Mouse (Mus musculus) retina, adult 2 months (tissue): ENCODE data around the gene Col4a4.
A peak's percentile ranks its signal among the peaks of the same experiment; 100 is the strongest.

Experiments used
- DNase-seq: peaks from one replicate; pipeline ENCODE4 v3.0.0-alpha.2; 2012; ENCODE audit warnings: low read depth, low spot score

The Col4a4 gene

DNA sequence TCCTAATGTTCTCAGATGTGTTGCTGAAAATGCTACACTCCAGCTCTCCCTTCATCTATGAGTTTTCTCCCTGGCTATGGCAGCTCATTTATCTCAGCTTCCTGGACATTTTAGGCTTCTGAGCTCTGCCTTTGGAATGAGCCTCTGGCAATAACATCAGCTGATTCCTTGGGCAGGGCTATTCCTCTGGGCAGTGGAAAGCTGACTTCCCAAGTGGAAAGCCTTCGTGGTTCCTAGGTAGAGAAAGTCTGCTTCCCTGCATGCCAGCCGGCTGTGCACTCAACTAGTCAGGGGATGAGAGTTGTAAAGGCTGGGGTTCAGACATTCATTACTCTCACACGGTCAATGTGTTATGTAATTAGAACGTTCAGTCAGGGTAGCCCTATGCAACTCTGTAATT, 8.3 kb downstream of the Col4a4 start:
- no peak for DNase-seq

DNA sequence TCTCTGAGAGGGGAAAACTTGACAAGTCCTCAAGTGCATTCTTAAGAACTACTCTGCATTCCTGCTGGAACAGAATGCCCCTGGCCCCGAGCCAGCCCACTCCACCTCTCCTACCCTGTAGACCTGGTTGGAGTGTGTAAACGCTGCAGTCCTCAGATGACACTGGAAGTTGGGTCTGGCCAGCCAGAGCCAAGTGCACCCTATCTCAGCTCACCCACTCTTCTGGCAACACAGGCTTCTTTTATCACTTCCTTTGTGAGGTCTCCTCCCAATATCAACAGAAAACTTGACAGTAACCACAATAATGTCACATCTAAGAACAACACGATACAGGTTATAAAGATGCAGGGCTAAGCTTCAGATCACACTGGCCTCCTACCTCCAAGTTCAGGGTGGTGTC, 8.7 kb downstream of the Col4a4 start:
- DNase-seq, result no peak

DNA sequence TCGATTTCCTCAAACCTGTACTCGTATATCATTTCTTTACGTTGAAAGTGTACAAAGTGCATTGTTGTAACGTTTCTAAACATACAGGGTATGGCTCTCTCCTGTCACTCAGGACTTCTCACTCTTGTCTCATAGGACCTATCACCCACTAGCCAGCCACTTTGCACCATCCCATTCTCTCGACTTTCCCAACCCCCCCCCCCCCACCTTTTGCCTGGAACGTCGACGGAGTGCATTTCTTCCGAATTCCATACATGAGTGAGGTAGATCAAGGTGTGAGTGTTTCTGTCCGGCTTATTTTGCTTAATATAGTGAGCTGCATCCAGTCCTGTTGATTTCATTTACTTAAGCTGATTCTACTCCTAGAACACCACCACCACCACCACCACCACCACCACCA, 9.3 kb downstream of the Col4a4 start:
- no peak for DNase-seq

DNA sequence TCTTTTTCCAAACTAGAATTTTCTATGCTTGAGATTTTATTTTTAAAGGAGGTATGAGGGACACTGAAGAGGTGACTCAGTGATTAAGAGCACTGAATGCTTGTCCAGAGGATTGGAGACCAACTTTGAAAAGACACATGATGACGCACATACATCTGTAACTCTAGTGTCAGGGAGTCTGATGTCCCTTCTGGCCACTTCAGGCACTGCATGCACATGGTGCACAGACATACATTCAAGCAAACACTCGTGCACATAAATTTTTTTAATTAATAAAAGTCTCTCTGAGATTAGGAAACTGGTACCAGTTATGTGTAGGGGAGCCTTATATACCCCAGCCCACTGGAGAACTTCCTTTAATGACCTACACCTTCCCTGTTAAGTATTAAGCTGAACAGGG, 10.5 kb downstream of the Col4a4 start:
- DNase-seq, result no peak

DNA sequence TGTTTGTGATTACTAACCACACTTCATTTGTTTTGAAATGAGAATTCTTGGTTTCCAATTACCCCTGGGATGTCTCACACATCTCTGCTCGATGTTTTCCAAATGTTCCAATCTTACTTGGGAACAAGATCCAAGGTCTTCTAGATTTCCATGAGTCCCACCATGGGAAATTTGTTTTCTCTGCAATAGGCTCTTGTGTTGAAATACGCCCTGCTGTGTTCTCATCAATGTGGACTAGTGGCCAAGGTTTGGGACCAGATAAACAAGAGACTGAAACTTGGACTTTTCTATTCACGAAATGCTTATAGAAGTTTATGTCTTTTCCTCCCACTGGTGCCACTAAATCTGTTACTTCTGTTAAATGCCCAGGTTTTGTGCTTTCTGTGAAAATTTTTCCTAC, 11.0 kb downstream of the Col4a4 start:
- no peak for DNase-seq

DNA sequence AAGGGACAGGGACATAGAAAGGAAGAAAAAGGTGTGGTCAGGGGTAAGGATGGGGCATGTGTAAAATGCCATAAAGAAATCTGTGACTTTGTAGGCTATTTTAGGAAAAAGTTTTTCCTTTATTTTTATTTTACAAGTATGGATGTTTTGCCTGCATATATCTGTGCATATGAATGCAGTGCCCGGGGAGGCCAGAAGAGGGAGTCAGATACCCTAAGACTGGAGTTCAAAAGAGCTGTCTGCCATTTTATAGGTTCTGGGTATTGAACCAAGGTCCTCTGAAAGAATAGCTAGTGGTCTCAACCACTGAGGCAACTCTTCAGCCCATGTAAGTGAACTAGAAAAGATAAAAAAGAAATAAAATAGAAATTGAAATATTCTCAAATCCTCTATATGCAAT, 14.9 kb downstream of the Col4a4 start:
- DNase-seq, result no peak

DNA sequence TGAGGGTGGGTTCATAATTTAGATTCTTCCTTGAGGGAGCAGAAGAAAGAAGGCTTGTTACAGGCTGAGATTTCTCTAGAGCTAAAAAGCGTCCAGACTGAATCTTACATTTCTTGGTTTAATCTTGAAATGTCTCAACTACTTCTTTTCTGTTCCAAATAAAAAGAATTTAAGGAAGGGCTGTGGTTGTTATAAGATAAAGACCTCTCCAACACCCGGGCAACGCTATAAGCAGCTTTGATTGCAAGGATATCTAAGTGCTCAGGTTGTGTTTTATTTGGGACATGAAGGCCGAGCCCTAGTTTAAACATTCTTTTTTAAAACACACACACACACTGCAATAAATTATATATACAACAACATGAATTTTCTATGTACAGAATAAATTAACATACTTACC, 17.2 kb downstream of the Col4a4 start:
- DNase-seq, result no peak

DNA sequence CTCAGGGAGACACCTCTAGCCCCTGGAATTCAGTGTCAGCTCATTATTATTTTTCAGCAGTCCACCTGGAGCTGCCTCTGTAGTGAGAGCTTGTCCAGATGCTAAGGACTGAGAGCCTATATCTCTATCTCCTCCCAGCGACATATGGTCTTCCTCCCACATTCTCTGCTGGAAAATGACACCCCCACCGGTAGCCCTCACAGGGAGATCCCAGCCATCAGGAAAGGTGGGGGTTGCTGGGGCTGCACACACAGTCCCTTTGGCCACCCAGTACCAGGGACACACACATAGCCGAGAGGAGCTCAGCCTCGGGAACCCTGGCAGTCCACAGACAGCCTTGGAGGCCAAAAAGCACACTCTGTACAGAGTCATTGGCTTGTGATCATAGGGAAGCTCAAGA, 26.4 kb downstream of the Col4a4 start:
- DNase-seq, result no peak

DNA sequence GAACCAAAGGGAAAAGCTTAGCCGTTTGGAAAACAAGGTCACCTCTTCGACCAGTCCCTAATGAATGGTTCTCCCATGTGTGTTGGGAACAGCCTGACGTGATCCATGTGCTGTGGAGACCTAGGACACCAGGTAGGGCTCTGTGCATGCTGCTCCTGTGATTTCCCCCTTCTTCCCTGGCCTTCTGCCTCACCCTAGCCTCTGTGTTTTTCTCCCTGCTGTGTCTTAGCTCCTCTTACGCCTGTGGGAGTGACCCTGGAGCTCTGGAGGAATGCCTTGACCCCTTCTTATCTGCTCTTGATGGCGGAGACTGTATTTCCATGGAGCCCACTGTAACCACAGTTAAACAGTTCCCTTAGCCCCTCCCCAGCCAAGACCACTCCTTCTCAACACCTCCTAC, 31.8 kb downstream of the Col4a4 start:
- DNase-seq, result no peak

DNA sequence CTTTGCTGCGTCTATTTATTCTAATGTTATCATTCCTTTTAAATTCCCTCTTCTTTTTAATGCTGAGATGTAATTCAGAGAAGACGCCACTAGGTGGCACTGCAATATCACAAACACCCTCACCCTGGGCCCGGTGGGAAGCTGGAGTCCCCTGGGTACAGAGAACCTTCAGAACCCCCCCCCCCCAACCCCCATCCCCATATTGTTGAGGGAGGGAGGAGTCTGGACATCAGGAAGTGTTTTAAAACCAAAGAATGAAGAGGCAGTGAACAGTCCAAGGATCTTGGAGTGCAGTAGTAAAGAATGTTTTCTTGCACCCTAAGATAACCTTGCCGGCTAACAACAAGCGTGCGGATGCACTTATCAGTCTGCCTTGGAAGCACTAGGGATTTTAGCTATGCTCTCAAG, 32.2 kb downstream of the Col4a4 start:
- peak; percentile 9 for DNase-seq

DNA sequence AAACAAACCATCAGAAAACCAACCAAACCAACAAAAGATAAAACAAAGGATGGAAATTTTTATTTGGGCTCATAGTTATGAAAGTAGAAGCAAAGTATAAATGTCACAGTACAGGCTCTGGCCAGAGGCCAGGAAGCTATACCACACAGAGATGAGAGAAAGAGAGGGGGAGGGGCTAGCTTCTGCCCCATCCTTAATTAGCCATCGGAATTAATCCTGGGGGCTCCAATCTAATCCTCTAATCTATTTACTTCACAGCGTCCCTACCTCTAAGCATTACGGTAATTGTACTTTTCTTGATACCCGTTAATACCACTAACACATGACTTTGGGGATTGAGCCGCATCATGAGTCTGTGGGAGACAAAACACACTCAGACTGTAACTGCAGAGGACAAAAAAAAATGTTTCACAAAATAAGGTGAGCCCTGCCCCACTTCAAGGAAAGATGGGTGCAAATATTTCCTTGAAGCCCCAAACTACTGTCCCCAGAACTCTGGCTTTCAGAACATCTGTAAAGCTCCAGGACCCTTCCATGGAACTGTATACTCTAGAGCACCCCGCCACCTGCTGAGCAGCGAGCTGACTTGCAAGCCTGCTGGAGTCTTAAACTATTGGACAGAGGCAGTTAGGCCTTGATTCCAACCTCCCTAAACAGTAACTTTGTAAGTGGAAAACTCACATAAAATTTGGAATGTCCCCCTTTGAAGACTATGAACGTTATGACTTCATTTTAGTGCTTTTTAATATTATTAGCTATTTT, 41.3 kb downstream of the Col4a4 start:
- no peak for DNase-seq

DNA sequence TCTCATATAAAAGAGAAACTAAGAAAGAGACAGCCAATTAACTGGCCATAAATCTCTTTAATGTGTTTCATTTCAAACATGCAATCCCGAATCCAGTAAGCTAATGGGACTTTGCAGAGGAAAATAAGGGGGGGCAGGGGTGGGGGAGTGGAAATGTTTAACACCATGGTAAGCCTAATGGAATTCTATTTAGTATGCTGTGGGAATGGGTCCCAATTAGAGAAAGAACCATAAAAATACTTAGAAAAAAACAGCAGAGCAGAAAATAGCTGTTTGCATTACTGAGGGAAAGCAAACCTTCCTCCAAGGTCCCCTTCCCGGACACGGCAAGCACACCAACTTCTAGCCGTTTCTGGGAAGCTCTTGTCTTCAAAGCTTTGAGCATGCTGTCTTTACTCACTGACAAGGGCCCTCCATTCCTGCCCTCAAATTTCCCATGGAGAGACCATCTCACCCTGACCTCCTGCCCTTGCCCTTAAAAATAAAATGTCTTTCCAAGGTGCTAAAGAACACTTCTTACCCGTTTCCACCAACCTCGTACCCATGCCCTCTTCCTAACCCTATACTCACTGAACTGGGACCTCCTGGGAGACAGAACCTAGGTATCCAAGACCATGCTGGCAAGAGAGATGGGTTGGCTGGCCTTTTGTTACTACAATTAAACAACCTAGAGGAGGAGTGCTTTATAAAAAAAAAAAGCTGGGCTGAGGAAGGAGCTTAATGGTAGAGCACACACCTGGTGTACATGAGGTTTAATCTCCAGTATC, 42.0 kb downstream of the Col4a4 start:
- no peak for DNase-seq

DNA sequence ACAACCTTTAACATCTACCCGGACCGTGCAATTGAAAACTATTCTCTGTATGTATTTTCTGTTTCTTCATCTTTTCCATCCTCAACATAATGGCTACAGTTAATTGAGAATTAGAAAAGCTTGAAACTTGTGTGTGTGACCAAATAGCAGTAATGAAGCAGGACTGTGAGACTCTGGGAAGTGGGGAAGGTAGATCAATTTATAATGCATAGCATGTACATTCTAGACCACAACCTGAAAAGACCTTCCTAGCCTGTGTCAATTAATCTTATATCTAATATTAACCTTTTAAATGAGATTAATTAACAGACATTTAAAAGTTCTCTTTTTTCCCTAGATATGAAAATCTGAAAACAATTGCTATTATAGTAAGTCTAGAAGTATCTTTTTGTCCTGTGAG, 42.7 kb downstream of the Col4a4 start:
- no peak for DNase-seq

DNA sequence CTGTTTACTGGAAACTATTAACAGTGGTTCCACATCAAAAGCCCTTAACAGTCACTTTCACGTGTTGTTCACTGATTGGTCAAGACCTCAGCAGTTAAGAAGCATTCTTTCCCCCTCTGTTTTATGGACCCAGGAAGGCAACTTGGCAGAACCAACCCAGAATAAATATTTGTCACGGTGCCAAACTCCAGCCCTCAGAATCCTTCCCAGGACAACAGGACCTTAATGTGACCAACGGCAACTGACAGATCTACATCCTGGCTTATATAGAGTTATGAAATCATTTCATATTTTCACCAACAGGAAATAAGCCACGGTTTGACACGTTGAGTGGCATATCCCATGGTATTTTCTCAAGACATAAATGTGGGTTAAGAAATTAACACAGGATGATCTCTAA, 46.6 kb downstream of the Col4a4 start:
- no peak for DNase-seq

DNA sequence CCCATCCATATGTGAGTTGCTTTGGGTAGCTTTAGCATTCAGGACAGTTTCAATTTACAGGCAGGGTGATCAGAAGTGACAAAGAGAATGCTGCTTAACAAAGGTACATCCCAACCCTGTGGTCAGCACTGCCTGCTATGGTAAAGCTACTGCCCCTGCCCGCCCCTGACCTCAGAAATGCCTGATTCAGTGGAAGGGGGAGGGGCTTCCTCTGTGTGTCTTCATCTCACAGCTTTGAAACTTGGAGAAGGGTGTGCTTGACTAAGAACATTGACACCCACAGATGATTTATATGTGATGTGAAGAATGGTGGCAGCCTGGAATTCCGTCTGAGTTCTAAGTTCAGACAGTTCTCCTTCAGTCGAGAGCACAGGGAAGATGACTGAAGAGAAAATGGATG, 48.8 kb downstream of the Col4a4 start:
- DNase-seq, result no peak

DNA sequence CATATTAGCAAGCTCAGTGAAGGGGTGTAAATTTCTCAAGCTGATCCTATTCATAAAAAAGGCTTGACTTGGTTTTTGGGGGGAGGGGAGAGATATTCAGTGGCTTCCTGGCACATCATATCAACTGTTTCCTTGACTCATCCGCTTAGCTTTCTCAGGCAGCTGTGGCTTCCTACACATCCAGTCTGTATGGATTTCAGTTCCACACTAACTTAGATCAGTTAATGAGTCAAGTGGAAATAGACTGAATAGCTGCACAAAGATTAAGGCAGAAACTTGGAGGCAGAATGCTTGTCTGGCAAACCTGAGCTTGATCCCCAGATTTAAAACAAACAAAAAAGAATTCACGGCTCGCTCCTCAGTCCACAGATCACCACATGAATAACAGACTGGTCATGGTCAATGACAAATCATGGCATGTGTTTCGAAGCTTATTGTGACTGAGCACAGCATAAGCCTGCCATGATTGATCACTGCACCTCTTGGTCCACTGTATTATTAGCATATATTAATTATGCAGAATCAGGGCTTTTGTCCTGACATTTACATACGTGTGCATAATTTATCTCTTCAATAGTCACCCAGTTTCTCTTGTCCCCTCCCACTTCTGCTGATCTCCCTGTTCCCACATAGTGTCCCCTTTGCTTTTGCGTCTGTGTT, 50.0 kb downstream of the Col4a4 start:
- no peak for DNase-seq

DNA sequence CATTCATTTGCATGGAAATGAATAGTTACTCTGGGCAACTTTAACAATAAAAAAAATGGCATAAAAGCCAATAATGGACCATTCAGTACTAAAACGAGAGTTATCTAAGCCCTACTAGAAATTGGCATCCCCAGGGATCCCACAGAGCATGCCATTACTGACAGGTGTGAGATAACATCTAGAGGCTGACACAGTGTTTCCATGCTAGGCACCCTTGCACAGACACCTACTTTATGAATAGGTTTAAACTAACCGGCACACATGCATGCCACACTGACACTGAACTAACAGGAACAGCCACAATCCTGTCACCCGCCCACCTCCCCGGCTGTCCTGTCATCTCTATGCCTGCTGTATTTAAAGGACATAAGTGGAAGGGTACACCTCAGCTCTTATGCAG, 58.7 kb downstream of the Col4a4 start:
- no peak for DNase-seq

DNA sequence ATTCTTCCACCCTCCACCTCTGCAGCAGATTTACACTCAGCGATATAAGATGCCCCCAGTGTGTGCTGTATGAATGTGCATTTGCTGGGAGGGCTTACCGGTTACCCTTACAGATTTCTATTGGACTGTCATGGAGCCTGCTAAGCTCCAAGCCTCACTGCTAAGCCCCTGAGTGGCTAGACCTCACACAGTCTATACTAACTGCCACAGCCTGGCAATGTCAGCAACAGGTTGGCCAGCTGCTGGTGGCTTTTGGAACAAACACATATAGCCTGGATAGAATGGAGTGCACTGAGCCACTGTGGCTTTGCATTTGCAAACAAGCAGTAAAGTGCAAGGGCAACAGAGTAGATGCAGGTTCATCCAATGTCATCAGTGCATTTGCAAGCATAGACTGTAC, 94.7 kb downstream of the Col4a4 start:
- no peak for DNase-seq

DNA sequence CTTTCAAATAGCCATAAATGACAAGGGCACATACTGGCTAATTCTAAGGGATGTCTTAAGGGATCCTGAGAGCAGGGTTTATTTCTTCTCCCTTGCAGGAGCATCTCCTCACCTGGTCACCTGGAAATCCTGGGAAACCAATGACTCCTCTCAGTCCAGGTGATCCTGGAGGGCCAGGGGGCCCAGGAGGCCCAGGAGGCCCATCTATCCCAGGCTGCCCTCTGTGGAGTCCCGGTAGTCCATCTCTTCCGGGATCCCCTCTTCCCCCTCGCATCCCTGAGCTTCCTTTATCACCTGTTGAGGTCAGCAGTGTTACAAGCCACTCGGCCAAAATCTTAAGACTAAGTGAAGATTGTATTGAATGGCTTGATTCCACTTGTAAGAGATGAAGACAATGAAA, 100.3 kb downstream of the Col4a4 start:
- DNase-seq, result no peak

DNA sequence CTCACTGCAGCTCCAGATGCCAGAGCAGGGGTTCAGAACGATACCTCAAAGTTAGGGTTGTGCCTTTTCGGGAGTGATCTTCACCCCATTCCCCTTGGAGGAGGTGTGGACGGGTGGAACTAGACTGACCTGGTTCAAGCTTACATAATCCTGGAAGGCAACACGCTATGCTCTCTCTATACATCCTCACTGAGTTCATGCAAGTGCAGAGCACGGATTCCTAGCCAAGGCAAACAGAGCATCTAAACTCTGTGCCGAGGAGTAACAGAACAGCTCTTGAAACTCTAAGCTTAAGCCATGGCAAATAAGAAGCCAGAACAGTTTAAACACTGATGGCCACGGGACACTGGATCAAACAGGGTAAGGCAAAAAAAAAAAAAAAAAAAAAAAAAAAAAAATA, 104.3 kb downstream of the Col4a4 start:
- DNase-seq, result no peak

DNA sequence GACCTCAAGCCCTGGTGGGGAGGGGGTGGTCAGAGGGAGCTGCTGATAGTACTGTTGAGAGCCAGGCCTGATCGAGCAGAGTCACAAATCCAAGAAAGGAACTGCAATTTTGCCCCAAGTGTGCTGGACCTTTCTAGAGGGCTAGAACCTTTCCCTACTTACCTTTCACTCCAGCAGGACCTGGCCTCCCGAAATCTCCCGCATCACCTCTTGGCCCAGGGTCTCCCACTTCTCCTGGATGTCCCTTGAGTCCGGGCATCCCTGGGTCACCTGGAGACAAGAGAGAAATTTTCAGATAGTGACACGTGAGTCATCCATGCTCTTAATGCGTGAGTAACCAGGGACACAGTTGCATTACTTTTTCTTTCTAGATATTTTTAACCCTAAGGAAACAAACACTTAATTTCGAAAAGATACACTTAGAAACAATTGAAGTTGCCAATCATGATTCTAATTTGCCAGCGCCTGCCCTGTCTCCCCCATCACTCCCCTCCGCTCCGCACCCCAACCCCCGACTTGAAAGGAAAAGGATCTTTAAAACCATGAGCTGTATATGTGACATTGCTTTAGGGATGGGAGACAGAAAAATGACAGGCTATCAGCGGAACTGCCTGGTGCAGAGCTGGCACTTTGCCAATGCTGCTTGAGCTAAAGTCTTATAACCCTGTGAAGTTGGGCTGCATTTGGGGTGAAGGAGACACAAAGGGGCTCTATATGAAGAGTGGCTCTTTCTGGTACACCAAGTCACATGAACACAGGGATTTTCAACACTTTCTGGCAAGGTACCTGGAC, 106.8 kb downstream of the Col4a4 start:
- no peak for DNase-seq

DNA sequence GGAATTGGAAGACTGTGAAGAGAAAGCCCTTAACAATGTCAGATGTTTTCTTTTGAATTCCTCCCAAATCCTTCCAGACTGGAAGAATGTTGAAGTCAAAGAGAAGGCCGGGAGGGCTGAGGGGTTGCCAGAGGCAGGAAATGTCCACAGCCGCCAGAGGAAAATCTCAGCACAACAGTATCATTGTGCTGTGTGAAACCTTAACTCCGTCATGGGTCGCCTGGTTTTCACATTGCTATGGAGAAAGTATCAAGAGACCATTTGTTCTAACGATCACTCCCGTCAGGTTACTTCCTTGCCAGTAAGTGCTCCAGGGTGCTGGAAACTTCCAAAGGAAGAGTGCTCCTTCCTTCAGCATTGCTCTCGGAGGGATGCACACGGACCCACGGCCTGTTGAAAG, 109.9 kb downstream of the Col4a4 start:
- DNase-seq, result no peak
